Mouse (Mus musculus): ENCODE data around the gene Gpr157.

The Gpr157 gene

DNA sequence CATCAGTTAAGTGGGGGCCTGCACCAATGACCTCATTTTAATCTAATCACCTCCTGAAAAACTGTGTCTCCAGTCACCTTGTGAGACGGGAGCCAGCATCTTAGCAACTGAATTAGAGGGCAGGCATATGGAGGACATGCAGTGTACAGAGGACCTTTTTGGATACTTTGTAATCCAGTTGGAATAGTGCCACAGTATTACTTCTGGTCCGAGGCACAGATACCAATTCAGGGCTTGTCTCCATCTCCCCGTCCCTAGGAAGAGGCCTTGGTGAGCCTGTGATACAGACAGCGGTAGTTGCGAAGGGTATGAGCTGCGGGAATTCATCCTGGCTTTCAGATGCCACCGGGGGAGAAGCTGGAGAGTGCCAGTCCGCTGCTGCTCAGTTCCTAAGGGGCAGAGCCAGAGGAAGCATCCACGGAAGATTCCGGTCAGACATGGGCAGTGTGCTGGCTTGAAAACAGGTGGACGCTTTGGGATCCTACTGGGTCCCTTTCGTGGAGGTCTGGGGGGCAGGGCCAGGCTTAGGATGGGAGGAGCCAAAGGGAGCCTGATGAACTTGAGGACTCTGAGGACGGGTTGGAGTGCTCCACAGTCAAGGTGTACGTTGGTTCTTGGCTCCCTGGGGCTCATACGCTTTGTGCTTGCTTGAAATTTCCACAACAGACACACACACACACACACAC, 14.6 kb upstream of the Gpr157 start:
- no peak for DNase-seq

DNA sequence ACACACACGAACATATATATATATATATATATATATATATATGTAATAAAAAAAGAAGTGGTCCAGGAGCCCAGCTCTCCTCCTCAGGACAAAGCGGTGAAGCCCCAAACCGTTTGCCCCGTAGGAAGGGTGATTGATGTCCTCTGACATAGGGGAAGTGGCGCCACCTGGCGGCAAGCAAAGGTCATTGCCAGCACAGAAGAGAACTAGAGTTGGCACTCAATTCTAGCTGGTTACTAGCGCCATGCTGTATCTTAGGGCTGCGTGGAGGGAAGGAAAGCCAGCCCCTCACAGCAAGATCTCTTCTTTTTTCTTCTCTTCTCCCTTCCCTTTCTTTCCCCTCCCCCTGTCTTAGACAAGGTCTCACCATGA, 14.1 kb upstream of the Gpr157 start:
- DNase-seq: peak; percentile 54 to 59

DNA sequence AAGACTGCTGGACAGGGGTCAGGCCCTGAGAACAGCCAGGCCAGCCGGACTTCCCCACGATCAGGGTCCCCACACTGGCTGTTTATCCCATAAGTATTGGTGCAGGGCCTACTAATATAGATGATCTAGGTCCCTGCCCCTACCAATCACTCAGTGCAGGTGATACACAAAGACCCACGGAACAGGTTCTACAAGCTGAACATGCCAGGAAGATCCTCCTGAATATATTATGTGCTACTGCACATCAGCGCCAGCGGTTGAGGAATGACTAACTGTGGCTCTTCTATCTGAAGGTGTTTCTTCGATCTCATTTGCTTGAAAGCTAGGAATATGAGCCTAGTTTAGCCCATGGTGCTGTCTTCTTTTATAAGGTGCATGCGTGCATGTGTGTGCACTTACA, 11.8 kb upstream of the Gpr157 start:
- no peak for DNase-seq

GRCm38 (mm10) chr4:150076147-150076546, 11.0 kb upstream of the Gpr157 start:
- no peak for DNase-seq

GRCm38 (mm10) chr4:150078646-150079045, 8.5 kb upstream of the Gpr157 start:
- no peak for DNase-seq

- DNase-seq: no peak
These were observed 7.9 kb upstream of the Gpr157 start for GRCm38 (mm10) chr4:150079244-150079643.

DNA sequence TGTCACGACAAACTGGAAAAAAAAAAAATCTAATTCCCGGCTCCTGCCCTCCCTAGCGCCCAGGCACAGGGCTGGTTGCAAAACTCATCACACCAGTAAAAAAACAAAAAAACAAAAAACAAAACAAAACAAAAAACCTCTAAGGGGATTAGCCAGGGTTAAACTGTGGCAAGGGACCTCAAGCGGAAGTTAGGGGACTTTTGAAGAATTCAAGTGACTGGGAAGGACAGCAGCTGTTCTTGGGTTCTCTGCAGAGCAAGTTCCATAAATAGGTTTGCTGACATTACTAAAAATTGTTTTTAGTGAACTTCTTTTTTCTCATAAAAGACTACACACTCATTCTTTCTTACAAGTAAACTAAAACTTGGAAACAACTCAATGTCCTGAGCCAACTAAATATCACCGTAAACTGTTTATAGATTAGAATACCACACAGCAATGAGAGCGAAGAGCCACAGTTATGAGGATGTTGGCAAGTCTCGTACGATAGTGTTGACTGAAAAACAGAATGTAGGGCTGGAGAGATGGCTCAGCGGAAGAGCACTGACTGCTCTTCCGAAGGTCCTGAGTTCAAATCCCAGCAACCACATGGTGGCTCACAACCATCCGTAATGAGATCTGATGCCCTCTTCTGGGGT, 6.7 kb upstream of the Gpr157 start:
- no peak for DNase-seq

DNA sequence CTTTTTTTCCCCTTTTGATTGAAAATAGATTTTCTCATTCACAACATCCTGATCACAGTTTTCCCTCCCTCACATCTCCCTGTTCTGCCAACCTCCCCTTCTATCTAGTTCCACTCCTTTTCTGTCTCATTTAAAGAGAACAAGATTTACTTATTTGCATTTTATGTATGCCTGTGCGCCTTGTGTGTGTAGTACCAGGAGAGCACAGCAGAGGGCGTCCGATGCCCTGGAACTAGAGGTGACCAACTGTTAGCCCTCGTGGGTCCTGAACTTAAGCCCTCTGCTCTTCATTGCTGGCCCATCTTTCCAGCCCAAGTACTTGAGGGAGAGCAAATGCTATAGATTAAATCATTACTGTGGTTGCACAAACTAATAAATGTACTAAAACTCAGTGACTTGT, 1.8 kb upstream of the Gpr157 start:
- no peak for DNase-seq

- no peak for DNase-seq
These were observed 364 bp upstream of the Gpr157 start for GRCm38 (mm10) chr4:150086841-150087160.

DNA sequence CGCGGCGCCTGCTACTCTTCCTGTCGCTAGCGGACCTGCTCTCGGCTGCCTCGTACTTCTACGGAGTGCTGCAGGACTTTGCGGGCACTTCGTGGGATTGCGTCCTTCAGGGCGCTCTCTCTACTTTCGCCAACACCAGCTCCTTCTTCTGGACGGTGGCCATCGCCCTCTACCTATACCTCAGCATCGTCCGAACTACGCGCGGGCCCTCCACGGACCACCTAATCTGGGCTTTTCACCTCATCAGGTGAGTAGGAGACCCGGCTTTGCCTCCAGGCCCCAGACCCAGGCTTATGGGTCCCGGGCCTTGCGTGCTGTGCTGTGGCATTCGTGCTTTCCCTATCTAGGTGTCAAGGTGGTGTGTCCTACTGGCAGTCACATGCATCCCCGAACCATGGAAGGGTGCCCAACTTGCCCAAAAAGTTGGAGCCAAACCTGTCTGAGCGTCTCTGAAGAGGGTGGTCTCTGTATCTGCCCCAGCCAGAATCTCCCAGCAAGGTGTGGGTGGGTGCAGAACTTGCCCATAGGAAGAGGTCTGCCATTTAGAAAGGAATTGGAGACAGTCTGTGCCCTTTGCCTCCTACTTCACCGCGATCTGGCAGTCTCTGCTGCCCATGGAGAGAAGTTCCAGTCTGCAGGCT, 845 bp downstream of the Gpr157 start:
- no peak for DNase-seq

DNA sequence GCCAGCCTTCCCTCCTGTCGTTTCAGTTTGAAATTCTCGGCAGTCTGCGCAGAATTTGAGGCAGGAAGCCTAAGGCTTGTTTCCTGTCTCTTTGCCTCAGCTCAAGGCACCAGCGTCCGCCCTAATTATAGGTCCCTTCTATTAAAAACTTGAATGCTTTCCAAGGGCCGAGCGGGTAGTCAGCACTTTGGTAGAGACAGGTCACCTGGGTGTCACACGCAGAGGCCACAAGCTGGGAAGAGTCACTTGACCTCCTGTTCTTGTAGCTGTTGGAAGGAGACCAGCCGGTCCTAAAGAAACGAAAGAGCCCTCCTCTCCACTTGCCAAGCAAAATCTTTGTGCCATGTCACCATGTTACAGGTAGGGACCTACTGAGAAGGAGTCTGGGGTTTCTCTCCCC, 2.0 kb downstream of the Gpr157 start:
- DNase-seq: no peak

DNA sequence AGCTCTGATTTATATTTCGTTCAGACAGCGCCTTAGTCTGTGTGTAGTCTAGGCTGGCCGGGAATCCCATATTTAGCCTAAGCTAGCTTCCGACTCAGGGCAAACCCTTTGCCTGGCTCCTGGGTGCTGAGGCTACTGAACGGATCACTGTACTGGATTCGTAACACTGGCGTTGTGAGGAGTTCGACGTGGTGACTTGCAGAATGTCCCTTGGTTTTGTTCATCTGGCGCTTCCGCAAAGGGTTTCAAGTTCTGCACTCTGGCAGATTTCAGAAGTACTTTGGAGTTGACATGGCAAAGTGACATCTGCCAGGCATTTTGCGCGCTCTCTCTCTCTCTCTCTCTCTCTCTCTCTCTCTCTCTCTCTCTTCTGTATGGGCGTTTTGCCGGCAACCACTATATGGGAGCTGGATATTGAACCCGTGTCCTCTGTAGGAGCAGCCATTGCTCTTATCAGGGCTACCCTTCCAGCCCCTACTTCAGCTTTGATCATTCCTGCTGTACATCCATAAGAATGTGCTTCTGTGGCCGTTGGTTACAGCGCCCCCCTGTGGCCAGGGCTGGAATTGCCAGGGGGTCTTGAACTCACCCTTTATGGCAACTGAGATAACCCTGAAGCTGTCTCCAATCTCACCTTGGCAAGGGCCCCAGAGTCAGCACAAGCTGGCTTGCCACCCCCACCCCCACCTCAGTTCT, 4.9 kb downstream of the Gpr157 start:
- peak; percentile 49 to 51 for DNase-seq

DNA sequence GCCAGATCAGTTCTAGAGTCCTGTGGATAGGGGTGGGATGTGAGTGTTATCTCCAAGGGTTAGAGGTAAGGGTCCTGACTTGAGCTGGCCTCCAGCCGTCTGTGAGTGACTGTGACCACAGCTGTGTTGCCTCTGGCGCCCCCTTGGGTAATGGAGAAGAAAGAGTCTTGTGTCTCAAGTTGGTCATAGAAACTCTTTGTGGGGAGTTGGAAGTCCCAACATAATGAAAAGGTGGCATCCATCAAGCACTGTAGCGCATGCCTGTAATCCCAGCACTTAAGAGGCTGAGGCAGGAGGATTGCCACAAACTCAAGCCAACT, 5.4 kb downstream of the Gpr157 start:
- DNase-seq: no peak

DNA sequence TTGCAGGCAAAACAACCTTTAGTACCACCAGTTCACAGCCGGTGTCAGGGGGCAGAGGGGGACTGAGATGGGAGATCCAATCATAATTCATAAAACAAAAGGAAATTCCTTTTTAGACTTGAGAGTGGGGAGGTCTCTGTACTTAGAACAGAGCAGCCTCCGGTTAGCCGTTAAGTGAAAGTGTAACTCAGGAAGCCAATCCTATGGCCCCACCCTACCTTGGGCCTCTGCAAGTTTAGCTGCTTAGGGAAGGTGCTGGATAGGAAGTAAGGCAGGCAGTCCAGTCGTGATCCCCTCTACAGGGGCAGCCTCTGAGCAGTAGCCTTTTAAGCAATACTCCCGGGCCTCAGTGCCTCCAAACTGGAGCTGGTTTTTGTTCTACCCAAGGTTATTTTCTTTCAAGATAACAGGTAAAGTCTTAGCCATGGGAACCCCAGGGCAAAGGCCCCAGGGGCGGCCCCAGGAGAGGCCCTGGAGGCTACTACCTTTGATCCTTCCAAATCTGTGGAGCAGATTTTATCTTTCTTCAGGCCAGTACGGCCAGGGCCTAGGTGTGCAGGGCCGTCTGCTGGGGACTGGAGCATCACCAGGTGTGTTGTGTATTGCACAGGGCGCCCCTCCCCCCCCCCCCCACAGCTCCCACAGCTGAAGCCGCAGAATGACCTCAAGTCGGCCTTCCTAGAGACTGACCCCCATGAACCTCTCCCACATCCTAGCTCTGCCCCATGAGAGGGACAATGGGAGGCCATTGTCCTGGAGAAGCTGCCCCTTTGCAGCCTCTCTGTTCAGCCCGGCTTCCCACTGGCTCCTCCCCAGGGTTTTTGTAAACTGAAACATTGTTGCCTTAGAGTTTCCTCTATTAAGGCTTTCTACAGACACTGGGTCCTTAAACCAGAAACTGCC, 6.6 kb downstream of the Gpr157 start:
- DNase-seq: no peak

DNA sequence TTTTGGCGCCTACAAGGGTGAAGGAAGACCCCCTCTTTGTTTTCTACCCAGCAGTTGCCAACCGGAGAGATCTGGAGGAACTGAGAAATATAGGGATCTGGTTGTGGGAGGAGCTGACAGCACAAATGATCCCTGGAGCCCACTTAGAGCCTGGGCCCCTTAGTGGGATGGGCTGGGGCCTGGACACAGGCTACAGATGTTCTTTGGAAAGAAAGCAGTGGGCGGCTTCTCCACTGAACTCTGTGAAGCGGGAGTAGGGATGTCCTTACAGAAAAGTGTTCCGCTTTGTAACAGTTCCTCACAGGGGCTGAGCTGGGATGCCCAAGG, 7.3 kb downstream of the Gpr157 start:
- no peak for DNase-seq

GRCm38 (mm10) chr4:150096309-150096708, 9.1 kb downstream of the Gpr157 start:
- DNase-seq: no peak

DNA sequence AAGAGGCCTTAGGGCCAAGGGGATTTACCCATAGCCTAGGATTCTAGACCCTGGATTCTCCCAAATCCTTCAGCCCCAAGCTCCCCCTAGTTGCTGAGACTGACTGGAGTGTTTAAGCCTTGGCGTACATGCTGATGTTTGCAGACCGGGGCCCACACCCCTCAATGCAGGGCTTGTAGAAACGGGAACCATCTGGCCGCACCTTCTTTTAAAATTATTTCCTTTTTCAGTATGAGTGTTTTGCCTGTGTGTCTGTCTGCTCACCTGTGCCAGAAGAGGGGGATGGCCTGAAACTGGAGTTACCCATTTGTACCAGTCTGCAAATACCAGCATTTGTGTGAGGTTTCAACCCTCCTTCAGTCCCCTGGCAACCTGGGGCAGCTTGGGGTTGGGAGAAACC, 10.7 kb downstream of the Gpr157 start:
- no peak for DNase-seq

DNA sequence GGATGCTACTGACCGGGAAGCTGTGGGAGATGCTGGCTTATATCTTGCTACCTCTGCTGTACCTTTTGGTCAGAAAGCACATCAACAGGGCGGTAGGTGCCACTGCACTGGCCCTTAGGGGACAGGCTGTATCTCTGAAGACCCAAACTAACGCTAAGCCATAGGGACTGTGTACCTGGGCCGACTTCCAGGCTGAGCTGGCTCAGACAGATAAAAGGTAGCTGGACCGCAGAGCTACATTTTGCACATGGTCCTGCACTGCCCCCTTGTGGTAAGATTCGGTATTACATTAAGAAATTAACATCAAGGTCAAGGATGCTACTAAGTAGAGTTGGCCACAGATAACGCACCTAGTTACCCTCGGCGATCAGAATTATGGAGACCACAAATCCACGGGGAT, 11.7 kb downstream of the Gpr157 start:
- peak; percentile 27 to 29 for DNase-seq

GRCm38 (mm10) chr4:150102822-150103221, 15.7 kb downstream of the Gpr157 start:
- no peak for DNase-seq

DNA sequence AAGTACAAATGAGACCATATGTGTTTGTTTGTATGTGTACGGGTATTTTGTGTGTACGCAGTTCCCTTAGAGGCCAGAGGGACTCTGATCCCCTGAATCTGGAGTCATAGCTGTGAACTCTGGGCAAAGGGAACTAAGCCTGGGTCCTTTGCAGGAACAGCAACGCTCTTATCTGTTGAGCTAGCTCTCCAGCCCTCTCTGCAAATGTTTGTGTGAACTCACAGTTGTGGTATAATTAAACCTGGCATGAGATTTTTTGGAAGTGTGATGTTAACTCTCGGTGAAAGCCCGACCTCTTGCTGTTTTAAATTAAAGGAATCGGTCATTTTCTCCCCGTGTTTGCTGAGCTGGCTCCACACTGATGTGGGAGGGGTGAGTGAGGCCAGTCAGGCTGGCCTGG, 18.5 kb downstream of the Gpr157 start:
- no peak for DNase-seq

GRCm38 (mm10) chr4:150106637-150107036, 19.5 kb downstream of the Gpr157 start:
- no peak for DNase-seq

DNA sequence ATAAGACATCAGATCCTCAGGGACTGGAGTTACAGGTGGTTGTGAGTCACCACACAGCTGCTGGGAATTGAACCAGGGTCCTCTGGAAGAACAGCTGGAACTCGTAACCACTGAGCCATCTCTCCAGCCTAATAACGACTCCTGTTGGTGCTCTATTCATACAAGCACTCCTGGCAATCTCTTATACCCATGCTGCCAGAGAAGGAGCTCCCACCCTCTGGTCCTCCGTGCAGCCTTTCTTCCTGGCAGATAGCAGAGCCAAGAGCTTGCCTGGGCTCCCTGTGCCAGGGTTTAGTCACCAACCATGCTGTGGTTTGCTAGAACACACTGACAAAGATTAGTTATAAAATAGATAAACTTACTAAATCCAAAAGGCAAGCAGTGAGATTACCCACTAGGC, 22.5 kb downstream of the Gpr157 start:
- DNase-seq: no peak

- no peak for DNase-seq
These were observed 23.2 kb downstream of the Gpr157 start for GRCm38 (mm10) chr4:150110373-150110772.

Data from thymus, postnatal 36 days (tissue).